Mouse (Mus musculus): ENCODE data around the gene Nlrx1.

The Nlrx1 gene

GRCm38 (mm10) chr9:44234479-44235427 lies 33.6 kb downstream of the Nlrx1 start:
- peak; percentile 37 to 38 for DNase-seq

GRCm38 (mm10) chr9:44233802-44234478 lies 34.5 kb downstream of the Nlrx1 start, which contains the start of gene Cbl:
Cbl (minus strand) TSS chr9:44234049.
- DNase-seq = peak; percentile 99 to 100

- no peak for DNase-seq
Measured at GRCm38 (mm10) chr9:44233021-44233801, 35.2 kb downstream of the Nlrx1 start.

GRCm38 (mm10) chr9:44231609-44232008 lies 36.8 kb downstream of the Nlrx1 start:
- no peak for DNase-seq

GRCm38 (mm10) chr9:44225993-44226392 lies 42.4 kb downstream of the Nlrx1 start:
- no peak for DNase-seq

GRCm38 (mm10) chr9:44213538-44213937 lies 54.9 kb downstream of the Nlrx1 start:
- no peak for DNase-seq

- DNase-seq = no peak
Measured at GRCm38 (mm10) chr9:44212406-44212805, 56.0 kb downstream of the Nlrx1 start.

GRCm38 (mm10) chr9:44209416-44209815 lies 59.0 kb downstream of the Nlrx1 start:
- no peak for DNase-seq

GRCm38 (mm10) chr9:44207840-44208239 lies 60.6 kb downstream of the Nlrx1 start:
- DNase-seq = no peak

Data from cerebellum, postnatal 14 days (tissue).